Mouse (Mus musculus) MEL (cell line): ENCODE measurements around the gene Huwe1. TPM values are rescaled to one million over a fixed set of nuclear protein-coding genes. Genes with fewer than 3 reads are reported as not detected.

Experiments
- DNase-seq: peaks from one replicate; pipeline ENCODE4 v3.0.0; 2011; ENCODE audit warnings: low read depth, low spot score
- H3K27ac ChIP-seq: 2 replicates; pipeline ENCODE4 v1.5.1; 2012; ENCODE audit warnings: low read depth, mild to moderate bottlenecking, control low read depth, low read length, moderate library complexity; ENCODE audit not compliant: control insufficient read depth
- H3K27me3 ChIP-seq, 2 experiments: fragments of 150-350 bp in 1 of 2; sonication (generic) in 1 of 2; 2 replicates each; pipeline ENCODE4 v1.6.1; 2012; ENCODE audit warnings: low read length in 2 of 2, mild to moderate bottlenecking in 2 of 2, improper control_type of control experiment in 1 of 2, moderate library complexity in 1 of 2; ENCODE audit not compliant: insufficient read depth in 2 of 2, control insufficient read depth in 1 of 2
- H3K36me3 ChIP-seq, 2 experiments: 2 replicates each; pipeline ENCODE4 v1.6.1; 2012 to 2014; ENCODE audit warnings: low read length in 2 of 2, improper control_type of control experiment in 1 of 2, inconsistent platforms in 1 of 2, mild to moderate bottlenecking in 1 of 2; ENCODE audit not compliant: insufficient read depth in 2 of 2, control insufficient read depth in 1 of 2
- H3K4me1 ChIP-seq, 2 experiments: fragments of 150-350 bp in 1 of 2; sonication (generic) in 1 of 2; 2 replicates each; pipeline ENCODE4 v1.6.1; 2012; ENCODE audit warnings: low read length in 2 of 2, improper control_type of control experiment in 1 of 2, mild to moderate bottlenecking in 1 of 2; ENCODE audit not compliant: insufficient read depth in 2 of 2, control insufficient read depth in 1 of 2
- H3K4me3 ChIP-seq, 2 experiments: fragments of 150-350 bp in 1 of 2; sonication (generic) in 1 of 2; 2 replicates each; pipeline ENCODE4 v1.5.1; 2012; ENCODE audit warnings: low read depth in 2 of 2, low read length in 2 of 2, mild to moderate bottlenecking in 2 of 2, moderate library complexity in 2 of 2, control low read depth in 1 of 2, improper control_type of control experiment in 1 of 2; ENCODE audit not compliant: control insufficient read depth in 1 of 2, insufficient read depth in 1 of 2
- H3K79me2 ChIP-seq: 2 replicates; pipeline ENCODE4 v1.6.1; 2012; ENCODE audit warnings: mild to moderate bottlenecking, low read length, moderate library complexity; ENCODE audit not compliant: control insufficient read depth, poor library complexity, insufficient read depth
- H3K9ac ChIP-seq: 2 replicates; pipeline ENCODE4 v1.6.1; 2012; ENCODE audit warnings: low read depth, mild to moderate bottlenecking, control low read depth, low read length, moderate library complexity; ENCODE audit not compliant: control insufficient read depth, poor library complexity, severe bottlenecking
- H3K9me3 ChIP-seq: fragments of 150-350 bp; sonication (generic); replicated peaks from 2 replicates; pipeline ENCODE4 v1.6.1; 2012; ENCODE audit warnings: mild to moderate bottlenecking, low read length, improper control_type of control experiment, moderate library complexity; ENCODE audit not compliant: insufficient read depth
- BHLHE40 ChIP-seq: IDR thresholded peaks from 2 replicates; pipeline ENCODE4 v1.6.1; 2012; ENCODE audit warnings: low read depth, mild to moderate bottlenecking, inconsistent platforms, low read length, improper control_type of control experiment, borderline replicate concordance
- CHD1 ChIP-seq: IDR thresholded peaks from 2 replicates; pipeline ENCODE4 v1.6.1; 2012; ENCODE audit warnings: low read depth, mild to moderate bottlenecking, inconsistent platforms, low read length, improper control_type of control experiment
- CTCF ChIP-seq, 3 experiments: IDR thresholded peaks in 2 of 3; conservative IDR thresholded peaks in 1 of 3; 2 replicates each; pipeline ENCODE4 v1.5.1; 2011 to 2012; ENCODE audit warnings: low read length in 3 of 3, low read depth in 2 of 3, mild to moderate bottlenecking in 2 of 3, improper control_type of control experiment in 1 of 3, inconsistent platforms in 1 of 3, mixed read lengths in 1 of 3, moderate library complexity in 1 of 3; ENCODE audit not compliant: control insufficient read depth in 1 of 3, insufficient read depth in 1 of 3, poor library complexity in 1 of 3, severe bottlenecking in 1 of 3
- E2F4 ChIP-seq: IDR thresholded peaks from 2 replicates; pipeline ENCODE4 v1.6.1; 2011; ENCODE audit warnings: low read depth, low read length, improper control_type of control experiment, borderline replicate concordance
- ETS1 ChIP-seq: IDR thresholded peaks from 2 replicates; pipeline ENCODE4 v1.6.1; 2012; ENCODE audit warnings: low read depth, mild to moderate bottlenecking, inconsistent platforms, low read length, improper control_type of control experiment, moderate library complexity
- GABPA ChIP-seq: IDR thresholded peaks from 2 replicates; pipeline ENCODE4 v1.6.1; 2012; ENCODE audit warnings: low read depth, mild to moderate bottlenecking, inconsistent platforms, low read length, improper control_type of control experiment, moderate library complexity
- GATA1 ChIP-seq: IDR thresholded peaks from 2 replicates; pipeline ENCODE4 v1.6.1; 2011; ENCODE audit warnings: low read depth, low read length, improper control_type of control experiment
- HCFC1 ChIP-seq: IDR thresholded peaks from 2 replicates; pipeline ENCODE4 v1.6.1; 2012; ENCODE audit warnings: low read depth, mild to moderate bottlenecking, inconsistent platforms, low read length, improper control_type of control experiment, moderate library complexity
- JUND ChIP-seq: IDR thresholded peaks from 2 replicates; pipeline ENCODE4 v1.6.1; 2011; ENCODE audit warnings: low read depth, mild to moderate bottlenecking, improper control_type of control experiment, low read length
- MAZ ChIP-seq: IDR thresholded peaks from 2 replicates; pipeline ENCODE4 v1.6.1; 2012; ENCODE audit warnings: low read depth, mild to moderate bottlenecking, inconsistent platforms, low read length, improper control_type of control experiment
- MXI1 ChIP-seq: IDR thresholded peaks from 2 replicates; pipeline ENCODE4 v1.6.1; 2011; ENCODE audit warnings: mild to moderate bottlenecking, low read depth, low read length, improper control_type of control experiment
- MYC ChIP-seq: IDR thresholded peaks from 2 replicates; pipeline ENCODE4 v1.6.1; 2011; ENCODE audit warnings: low read depth, mild to moderate bottlenecking, low read length, improper control_type of control experiment, moderate library complexity
- NRF1 ChIP-seq: IDR thresholded peaks from 2 replicates; pipeline ENCODE4 v1.6.1; 2014; ENCODE audit warnings: low read depth, mild to moderate bottlenecking, inconsistent platforms, low read length, improper control_type of control experiment, moderate library complexity; ENCODE audit not compliant: poor library complexity, insufficient read depth, severe bottlenecking
- POLR2A ChIP-seq, 2 experiments: IDR thresholded peaks; 2 replicates each; pipeline ENCODE4 v1.6.1; 2011 to 2012; ENCODE audit warnings: low read length in 2 of 2, mild to moderate bottlenecking in 2 of 2, control low read depth in 1 of 2, improper control_type of control experiment in 1 of 2, low read depth in 1 of 2, moderate library complexity in 1 of 2; ENCODE audit not compliant: control insufficient read depth in 1 of 2, insufficient read depth in 1 of 2, poor library complexity in 1 of 2
- RAD21 ChIP-seq: IDR thresholded peaks from 2 replicates; pipeline ENCODE4 v1.6.1; 2011; ENCODE audit warnings: mild to moderate bottlenecking, low read depth, low read length, improper control_type of control experiment
- RCOR1 ChIP-seq: IDR thresholded peaks from 2 replicates; pipeline ENCODE4 v1.6.1; 2012; ENCODE audit warnings: low read depth, mild to moderate bottlenecking, inconsistent platforms, low read length, improper control_type of control experiment
- SIN3A ChIP-seq: IDR thresholded peaks from 2 replicates; pipeline ENCODE4 v1.6.1; 2012; ENCODE audit warnings: low read length, improper control_type of control experiment, inconsistent platforms
- SMC3 ChIP-seq: IDR thresholded peaks from 2 replicates; pipeline ENCODE4 v1.6.1; 2011; ENCODE audit warnings: low read depth, low read length, improper control_type of control experiment
- TAL1 ChIP-seq: IDR thresholded peaks from 2 replicates; pipeline ENCODE4 v1.6.1; 2012; ENCODE audit warnings: mild to moderate bottlenecking, inconsistent platforms, low read length, moderate library complexity, mixed read lengths
- TBP ChIP-seq: IDR thresholded peaks from 2 replicates; pipeline ENCODE4 v1.8.0; 2011; ENCODE audit warnings: low read depth, low read length, improper control_type of control experiment
- UBTF ChIP-seq: IDR thresholded peaks from 2 replicates; pipeline ENCODE4 v1.6.1; 2012; ENCODE audit warnings: low read depth, mild to moderate bottlenecking, inconsistent platforms, low read length, improper control_type of control experiment, moderate library complexity, borderline replicate concordance; ENCODE audit not compliant: insufficient read depth
- USF2 ChIP-seq, 2 experiments: IDR thresholded peaks; 2 replicates each; pipeline ENCODE4 v1.6.1; 2011 to 2012; ENCODE audit warnings: improper control_type of control experiment in 2 of 2, low read length in 2 of 2, borderline replicate concordance in 1 of 2, inconsistent platforms in 1 of 2, low read depth in 1 of 2, mild to moderate bottlenecking in 1 of 2; ENCODE audit not compliant: insufficient read depth in 1 of 2
- ZC3H11A ChIP-seq: IDR thresholded peaks from 2 replicates; pipeline ENCODE4 v1.6.1; 2012; ENCODE audit warnings: low read depth, mild to moderate bottlenecking, inconsistent platforms, low read length, improper control_type of control experiment
- polyA plus RNA-seq, 2 experiments: library from polyadenylated mRNA; stranded (reverse) in 1 of 2; unstranded in 1 of 2; fragments of >175 nt in 1 of 2; fragments of >200 nt in 1 of 2; gene quantifications; 2 replicates each; pipeline versions ENCODE4 v1.2.1 to v1.2.4; 2012; ENCODE audit warnings: low replicate concordance in 2 of 2, low read depth in 1 of 2; ENCODE audit not compliant: insufficient read length in 2 of 2, insufficient read depth in 1 of 2, missing spikeins in 1 of 2
- total RNA-seq: library from RNA; depleted of rRNA; stranded (reverse); fragments of 300-350 nt; gene quantifications from 2 replicates; pipeline ENCODE4 v1.2.3, GENCODE M21; 2012

Gene Huwe1
- total and polyA plus RNA-seq, 3 experiments = 132 to 528 (median 345) TPM

GRCm38 (mm10) chrX:151946986-151947385, 146.4 kb downstream of the Huwe1 start:
- H3K9me3 ChIP-seq = no peaks in the 10 kb centered on the region
- H3K4me3 ChIP-seq = no peak overlapping the region
- TF ChIP-seq ZC3H11A = peak; percentile 82
- TF ChIP-seq RAD21 = peak; percentile 79
- peak; percentile 7 to 80 (median 42); a peak in 4 of 6 replicates for TF ChIP-seq CTCF (IDR thresholded peaks at IDR 0.05 in 2 of 3, conservative IDR thresholded peaks at IDR 0.05 in 1 of 3; ENCODE audit: control insufficient read depth in 1 of 3, insufficient read depth in 1 of 3, low read depth in 2 of 3, low read length in 3 of 3, poor library complexity in 1 of 3, severe bottlenecking in 1 of 3)
- no peak for TF ChIP-seq TAL1
- no peak for TF ChIP-seq E2F4
- TF ChIP-seq SMC3 = peak; percentile 88
- TF ChIP-seq RCOR1 = peak; percentile 64
- TF ChIP-seq SIN3A = peak; percentile 29; the same call in 1 of the 2 replicates
- H3K27me3 ChIP-seq = no peaks in the 10 kb centered on the region
- no peak overlapping the region for H3K9ac ChIP-seq
- peaks cover 16 to 22% of the 10 kb centered on the region in 2 experiments for H3K4me1 ChIP-seq
- DNase-seq = peak; percentile 48
- H3K36me3 ChIP-seq = peaks cover 0 to 26% of the 10 kb centered on the region in 2 experiments; a peak in 2 of 4 replicates
- no peak overlapping the region for H3K27ac ChIP-seq
- H3K79me2 ChIP-seq = no peaks in the 10 kb centered on the region

- TF ChIP-seq MAZ (no peak), RAD21 (no peak), BHLHE40 (no peak), POLR2A (IDR thresholded peaks at IDR 0.05; ENCODE audit: control insufficient read depth in 1 of 2, insufficient read depth in 1 of 2, low read depth in 1 of 2, low read length in 2 of 2, poor library complexity in 1 of 2) (no peak), TAL1 (no peak), ETS1 (no peak), TBP (no peak), JUND (no peak), NRF1 (no peak), UBTF (no peak), MXI1 (no peak), HCFC1 (no peak), SIN3A (no peak), GABPA (no peak), ZC3H11A (no peak), MYC (no peak), GATA1 (no peak), CHD1 (no peak), USF2 (IDR thresholded peaks at IDR 0.05; ENCODE audit: borderline replicate concordance in 1 of 2, insufficient read depth in 1 of 2, low read depth in 1 of 2, low read length in 2 of 2) (no peak)
- TF ChIP-seq, all 39 proteins: peak for 0
- no peak for DNase-seq
- Histone ChIP-seq H3K4me1 (peaks cover 16 to 22% of the 10 kb centered on the region in 2 experiments), H3K36me3 (peaks cover 0 to 26% of the 10 kb centered on the region in 2 experiments; a peak in 2 of 4 replicates), H3K9ac (no peak overlapping the region), H3K4me3 (no peak overlapping the region), H3K27me3 (no peaks in the 10 kb centered on the region), H3K79me2 (no peaks in the 10 kb centered on the region), H3K27ac (no peak overlapping the region), H3K9me3 (no peaks in the 10 kb centered on the region)
Observed at GRCm38 (mm10) chrX:151947781-151948180, 147.2 kb downstream of the Huwe1 start.
